Mouse (Mus musculus): ENCODE measurements at regions not wholly inside any gene's neighbourhood (a gene's known extent, or its start where the extent isn't known, plus 50 kb on each side); places are given as distances from the start of the nearest gene placed in this dataset.

DNA sequence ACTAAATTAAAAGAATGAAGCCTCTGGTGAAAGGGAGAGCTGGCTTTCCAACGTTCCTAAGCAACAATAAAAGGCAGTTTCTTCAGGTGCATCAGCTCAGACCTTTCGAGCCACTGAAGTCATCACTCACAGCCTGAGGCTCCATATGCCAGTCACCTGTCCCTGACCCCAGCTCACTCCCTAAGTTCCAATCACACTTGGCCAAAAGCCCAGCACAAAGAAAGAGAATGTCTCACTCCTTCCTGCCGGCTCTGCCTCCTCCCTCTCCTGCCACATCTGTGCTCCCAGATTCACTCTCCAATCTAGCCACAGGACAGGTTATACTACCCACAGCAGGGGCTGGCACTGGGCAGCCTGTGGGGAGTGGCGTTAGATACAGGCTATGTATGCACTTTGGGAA, 150.7 kb downstream of the Psat1 start:
- TF ChIP-seq CTCF (IDR thresholded peaks at IDR 0.05; ENCODE audit: borderline replicate concordance, insufficient read depth, low read depth, low read length) (no peak), POLR2A (IDR thresholded peaks at IDR 0.05; ENCODE audit: borderline replicate concordance, insufficient read depth, low read length) (no peak)

Measured in cerebellum, adult 2 months (tissue).